Mouse (Mus musculus) thymus, postnatal 4 days (tissue): Measurements from ENCODE around the gene Actr8.

Experiments used
- DNase-seq: peaks from one replicate; pipeline ENCODE4 v3.0.0; 2021

The Actr8 gene

DNA sequence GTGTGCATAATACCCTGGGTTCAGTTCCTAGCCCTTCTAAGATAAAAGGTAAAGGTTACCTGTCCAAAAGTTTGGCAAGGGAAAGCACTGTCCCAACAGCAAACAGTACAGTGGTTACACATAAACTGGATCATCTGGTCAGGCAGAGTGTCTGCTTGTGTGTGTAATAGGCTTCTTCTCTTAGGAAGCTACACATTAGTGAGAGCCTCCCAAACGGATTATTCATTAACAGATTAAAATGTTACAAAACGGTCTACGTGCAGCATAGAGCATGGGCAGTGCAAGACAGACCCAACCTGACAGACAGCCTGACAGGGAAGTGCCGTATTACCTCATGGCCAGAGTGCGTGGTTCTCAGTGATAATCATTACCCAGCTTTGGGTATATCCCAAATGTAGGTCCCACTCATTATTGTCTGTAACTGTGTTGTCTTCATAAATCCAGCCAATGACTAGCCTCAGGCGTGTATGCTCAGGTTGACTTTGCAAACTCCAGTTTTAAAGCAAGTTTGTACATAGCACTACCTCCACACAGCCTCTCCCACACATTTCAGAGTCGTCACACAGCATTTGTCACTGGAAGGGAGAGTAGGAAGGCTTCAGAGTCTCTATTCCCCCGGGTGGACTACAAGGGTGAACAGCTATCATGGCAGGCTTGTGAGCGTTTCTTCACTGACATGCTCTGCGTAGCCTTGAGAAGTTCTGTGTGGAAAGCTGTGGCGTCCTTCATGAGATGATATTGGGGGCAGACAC, 18.0 kb downstream of the Actr8 start:
- no peak for DNase-seq

- DNase-seq, result no peak
Measured at GRCm38 (mm10) chr14:29997345-29997744, 19.2 kb downstream of the Actr8 start.

DNA sequence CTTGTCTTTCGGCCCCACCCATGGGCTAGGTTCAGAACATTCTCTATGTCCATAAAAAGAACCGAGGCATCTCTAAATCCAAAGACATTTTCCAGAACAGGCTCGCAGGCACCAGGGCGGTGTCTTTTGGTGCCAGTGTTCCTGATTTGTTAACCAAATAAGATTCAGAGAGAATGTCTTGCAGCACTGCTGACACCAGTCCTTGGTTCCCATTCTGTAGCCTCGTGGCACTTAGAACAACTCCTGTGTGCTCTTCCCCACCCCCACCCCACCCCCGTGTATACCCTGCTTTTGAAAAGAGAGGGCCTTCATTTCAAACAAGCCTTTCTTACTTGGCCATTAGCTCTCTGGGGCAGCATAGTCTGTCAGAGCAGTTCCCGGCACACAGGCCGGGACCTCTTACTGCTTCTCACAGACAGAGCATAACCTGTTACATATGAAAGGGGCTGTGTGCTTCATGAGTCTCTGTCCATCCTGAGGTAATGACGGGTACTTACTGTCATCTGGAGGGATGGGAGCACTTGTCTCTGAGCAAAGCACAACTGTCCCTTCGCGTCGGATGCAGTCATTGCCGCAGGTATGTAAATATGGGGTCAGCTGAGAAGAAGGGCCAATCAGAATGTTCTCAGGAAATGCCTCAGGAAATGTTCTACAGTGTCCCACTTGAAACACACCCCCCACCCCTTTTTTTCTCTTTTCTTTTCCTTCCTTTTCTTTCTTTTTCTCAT, 20.8 kb downstream of the Actr8 start:
- DNase-seq, result no peak

DNA sequence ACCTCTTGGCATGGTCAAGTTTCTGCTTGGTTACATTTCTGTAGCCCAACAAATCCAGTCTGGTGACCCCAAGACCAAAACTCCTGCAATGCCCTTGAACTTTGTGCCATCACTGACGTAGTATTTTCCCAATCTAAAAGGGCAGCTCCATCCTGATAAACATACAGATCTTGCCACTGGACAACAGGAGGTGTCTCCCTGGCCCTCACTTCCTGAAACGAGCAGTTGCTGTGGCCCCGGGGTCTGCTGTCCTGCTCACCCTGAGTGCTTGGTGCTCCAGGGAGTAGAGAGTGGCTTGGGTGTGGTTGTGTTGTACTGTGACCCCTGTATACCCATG, 21.3 kb downstream of the Actr8 start:
- DNase-seq, result no peak

GRCm38 (mm10) chr14:30008733-30009575, 30.8 kb downstream of the Actr8 start, which contains the start of the genes Il17rb and Chdh:
Gene Il17rb, minus strand, starts transcription at chr14:30008896.
Gene Chdh, plus strand, starts transcription at chr14:30009023.
- DNase-seq, result peak; percentile 71

DNA sequence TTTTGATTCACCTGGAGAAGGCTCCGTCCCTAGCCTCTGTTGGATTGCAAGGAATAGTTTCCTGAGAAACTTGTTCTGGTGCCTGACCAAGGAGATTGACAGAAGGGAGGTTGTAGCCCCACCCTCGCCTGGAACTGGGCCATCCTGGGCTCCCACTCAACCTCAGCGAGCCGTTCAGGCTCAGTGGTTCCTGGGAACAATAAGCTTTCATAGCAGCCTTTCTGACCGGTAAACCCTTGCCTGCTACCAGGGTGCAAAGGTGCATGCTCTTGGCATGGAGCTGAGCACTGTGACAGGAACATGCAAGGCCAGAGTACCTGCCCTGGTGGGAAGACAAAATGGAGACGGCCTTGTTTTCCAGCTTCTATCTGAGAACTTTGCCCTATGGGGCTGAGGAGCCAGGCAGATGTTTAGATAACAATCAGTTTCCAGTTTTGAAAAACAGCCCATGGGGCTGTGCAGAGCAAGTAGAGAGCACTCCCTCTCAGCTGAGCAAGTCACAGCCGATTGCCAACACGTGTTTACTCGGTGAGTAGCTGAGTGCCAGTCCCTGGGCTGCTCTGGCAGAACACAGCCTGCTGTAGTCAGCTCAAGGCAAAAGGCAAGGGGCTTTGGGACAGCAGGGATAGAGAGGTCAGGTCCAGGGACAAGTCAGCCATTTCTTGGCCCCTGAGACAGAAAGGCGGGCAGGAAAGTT, 31.9 kb downstream of the Actr8 start:
- peak; percentile 66 for DNase-seq

GRCm38 (mm10) chr14:30011886-30012560, 33.9 kb downstream of the Actr8 start:
- no peak for DNase-seq

GRCm38 (mm10) chr14:30014487-30014886, 36.4 kb downstream of the Actr8 start:
- peak; percentile 51 for DNase-seq

GRCm38 (mm10) chr14:30015008-30015407, 36.9 kb downstream of the Actr8 start:
- DNase-seq, result no peak

DNA sequence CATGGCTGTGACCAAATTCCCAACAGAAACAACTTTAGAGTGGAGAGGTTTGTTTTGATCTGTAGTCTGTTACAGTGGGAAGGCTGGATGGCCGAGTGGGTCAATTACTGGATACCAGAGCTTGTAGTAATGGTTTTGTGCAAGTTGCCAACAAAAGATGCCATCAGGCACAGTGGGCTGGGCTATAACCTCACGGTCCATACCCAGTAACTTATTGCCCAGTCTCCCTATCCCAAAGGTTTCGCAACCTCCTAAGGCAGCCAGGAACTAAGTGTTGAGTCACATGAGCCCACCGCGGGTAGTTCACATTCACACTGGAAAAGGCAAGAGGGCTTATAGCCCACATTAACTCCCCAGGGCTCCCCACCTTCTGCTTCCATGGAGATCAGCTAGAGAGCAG, 38.5 kb downstream of the Actr8 start:
- DNase-seq, result no peak

GRCm38 (mm10) chr14:30017794-30018462, 39.8 kb downstream of the Actr8 start:
- DNase-seq, result no peak

GRCm38 (mm10) chr14:30018463-30018801, 40.3 kb downstream of the Actr8 start:
- no peak for DNase-seq

- DNase-seq, result no peak
Measured at GRCm38 (mm10) chr14:30018846-30019245, 40.7 kb downstream of the Actr8 start.

- no peak for DNase-seq
Measured at GRCm38 (mm10) chr14:30019375-30019774, 41.2 kb downstream of the Actr8 start.

- DNase-seq, result peak; percentile 42
Measured at GRCm38 (mm10) chr14:30019792-30020575, 41.8 kb downstream of the Actr8 start.

DNA sequence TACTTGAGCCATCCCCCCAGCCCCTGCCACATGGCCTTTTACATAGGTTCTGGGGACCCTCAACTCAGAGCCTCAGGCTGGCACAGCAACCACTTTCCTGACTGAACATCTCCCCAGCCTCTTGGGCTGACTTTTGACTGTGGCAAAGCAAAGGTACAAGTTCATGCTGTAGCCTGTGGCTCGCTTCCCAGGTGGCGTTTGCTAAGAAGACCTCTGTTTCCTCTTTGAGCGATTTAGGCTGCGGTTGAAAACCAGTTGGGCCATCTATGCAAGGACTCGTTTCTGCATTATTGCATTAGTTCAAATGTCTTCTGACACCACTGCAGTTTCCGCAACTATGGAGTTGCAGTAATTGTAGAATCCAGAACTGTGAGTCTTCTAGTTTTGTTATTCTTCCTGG, 44.3 kb downstream of the Actr8 start:
- DNase-seq, result peak; percentile 60

DNA sequence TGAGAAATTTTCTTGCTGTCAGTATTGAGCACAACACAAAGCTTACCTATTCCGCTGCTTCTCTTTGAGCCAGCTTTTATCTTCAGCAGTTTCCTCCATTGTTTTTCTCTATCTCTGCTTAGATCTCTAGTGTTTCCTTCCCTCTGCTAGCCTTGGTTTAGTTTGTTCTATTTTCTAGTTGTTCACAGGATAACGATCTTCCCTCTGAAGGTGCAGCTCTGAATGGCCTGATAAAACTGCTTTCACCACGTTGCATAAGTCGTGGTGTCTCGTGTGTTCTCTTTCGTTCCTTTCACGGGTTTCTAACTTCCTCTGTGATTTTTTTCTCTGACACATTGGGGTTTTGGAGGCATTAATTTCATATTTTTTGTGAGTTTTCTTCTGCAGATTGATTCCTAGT, 46.2 kb downstream of the Actr8 start:
- DNase-seq, result no peak

DNA sequence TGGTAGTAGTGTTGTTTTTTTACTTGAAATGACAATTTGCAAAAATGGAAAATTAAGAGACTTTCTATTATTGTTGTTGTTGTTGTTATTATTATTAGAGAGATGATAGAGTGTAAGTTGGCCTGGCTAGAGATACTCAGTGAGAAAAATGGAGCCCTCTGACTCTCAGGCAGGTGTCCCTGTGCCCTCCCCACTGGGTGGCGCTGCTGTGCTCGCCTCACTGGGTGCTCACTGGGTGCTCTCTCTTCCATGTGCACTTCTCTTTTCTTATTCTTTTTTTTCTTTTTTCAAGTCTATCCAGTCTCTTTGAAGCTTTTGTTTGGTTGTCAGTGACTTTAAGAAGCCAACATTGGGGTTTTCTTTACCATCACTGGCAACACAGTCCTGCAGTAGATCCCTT, 49.2 kb downstream of the Actr8 start:
- DNase-seq, result peak; percentile 94

DNA sequence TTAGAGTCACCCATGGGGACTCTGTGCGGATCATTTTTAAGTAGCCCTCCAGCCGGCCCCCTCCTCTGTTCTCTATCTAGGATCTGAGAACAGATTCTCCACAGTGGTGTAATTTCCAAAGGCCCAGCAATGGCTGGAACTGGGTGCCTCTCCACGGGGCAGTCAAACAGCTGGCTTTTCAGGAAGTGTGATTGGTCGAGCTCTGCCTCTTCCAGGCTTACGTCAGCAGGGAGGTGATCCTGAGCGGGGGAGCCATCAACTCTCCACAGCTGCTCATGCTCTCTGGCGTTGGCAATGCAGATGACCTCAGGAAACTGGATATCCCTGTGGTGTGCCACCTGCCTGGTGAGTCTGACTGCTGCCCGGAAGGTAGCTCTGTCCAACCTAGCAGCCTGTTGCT, 55.3 kb downstream of the Actr8 start:
- DNase-seq, result no peak

DNA sequence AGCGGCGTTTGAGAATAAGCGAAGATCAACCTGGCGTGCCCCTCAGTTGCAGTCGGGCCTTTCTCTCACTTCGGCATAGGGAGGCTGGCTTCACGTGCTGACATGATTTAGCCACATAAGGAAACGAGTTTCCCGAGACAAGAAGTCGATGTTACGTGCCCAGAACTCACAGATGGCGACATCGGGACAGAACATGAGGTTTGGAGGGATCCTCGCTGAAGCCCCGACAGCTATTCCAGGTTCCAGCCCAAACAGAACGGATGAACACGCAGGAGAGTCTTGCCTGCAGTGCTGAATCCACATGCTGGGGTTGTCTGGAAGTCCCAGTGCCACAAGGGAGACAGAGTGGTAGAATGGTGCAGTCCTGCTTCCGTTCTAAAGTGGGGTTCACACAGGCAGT, 60.3 kb downstream of the Actr8 start:
- no peak for DNase-seq

GRCm38 (mm10) chr14:30039413-30039812, 61.3 kb downstream of the Actr8 start:
- no peak for DNase-seq
